Mouse (Mus musculus): Measurements from ENCODE around the gene BC034090.
"Not testable (repeated sequence)": the region's sequence is repeated elsewhere in the genome, so short reads cannot be mapped to it uniquely, and the experiment has no call there.

Gene BC034090

GRCm38 (mm10) chr1:155243797-155244770, at the start of gene BC034090:
Gene BC034090, minus strand, starts transcription at chr1:155244444.
- DNase-seq: peak; percentile 85

DNA sequence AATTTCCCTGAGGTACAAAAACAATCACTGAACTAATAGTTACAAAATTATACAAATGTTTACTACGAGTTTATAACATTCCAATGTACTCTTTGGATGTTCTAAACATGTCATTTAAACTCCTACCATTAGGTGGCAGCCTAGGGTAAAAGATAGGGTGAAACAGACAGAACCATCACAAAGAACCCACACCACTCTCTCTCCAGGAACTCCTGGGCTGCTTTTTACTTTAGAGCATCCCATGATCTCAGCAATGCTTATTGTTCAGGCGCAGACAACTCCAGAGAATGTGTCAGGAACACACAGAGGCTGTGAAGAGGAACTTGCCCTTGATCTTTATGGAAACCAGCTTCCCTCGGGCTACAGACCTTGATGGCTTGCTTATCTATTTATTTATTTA, 49.2 kb upstream of the BC034090 start:
- DNase-seq: peak; percentile 69

GRCm38 (mm10) chr1:155289411-155289810, 45.2 kb upstream of the BC034090 start:
- DNase-seq: no peak

DNA sequence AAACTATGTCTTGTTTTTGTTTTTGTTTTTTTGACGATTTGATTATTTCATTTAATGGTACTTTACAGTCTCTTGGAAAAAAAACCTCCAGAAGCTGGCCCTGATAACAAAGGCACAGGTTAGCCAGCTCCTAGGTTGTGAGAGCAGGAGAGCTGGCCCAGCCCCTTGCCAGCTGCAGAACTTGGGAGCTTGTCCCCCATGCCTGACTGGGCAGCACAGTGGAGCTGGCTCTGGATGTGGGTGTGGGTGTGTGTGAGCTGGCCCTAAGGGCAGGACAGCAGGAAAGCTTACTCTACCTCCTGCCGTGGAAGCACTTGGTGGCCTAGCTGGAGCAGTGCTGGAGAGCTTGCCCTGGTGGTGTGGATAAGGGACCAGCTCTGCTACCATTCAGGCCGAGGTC, 43.8 kb upstream of the BC034090 start:
- DNase-seq: peak; percentile 21

- no peak for DNase-seq
Measured at GRCm38 (mm10) chr1:155283808-155284207, 39.6 kb upstream of the BC034090 start.

DNA sequence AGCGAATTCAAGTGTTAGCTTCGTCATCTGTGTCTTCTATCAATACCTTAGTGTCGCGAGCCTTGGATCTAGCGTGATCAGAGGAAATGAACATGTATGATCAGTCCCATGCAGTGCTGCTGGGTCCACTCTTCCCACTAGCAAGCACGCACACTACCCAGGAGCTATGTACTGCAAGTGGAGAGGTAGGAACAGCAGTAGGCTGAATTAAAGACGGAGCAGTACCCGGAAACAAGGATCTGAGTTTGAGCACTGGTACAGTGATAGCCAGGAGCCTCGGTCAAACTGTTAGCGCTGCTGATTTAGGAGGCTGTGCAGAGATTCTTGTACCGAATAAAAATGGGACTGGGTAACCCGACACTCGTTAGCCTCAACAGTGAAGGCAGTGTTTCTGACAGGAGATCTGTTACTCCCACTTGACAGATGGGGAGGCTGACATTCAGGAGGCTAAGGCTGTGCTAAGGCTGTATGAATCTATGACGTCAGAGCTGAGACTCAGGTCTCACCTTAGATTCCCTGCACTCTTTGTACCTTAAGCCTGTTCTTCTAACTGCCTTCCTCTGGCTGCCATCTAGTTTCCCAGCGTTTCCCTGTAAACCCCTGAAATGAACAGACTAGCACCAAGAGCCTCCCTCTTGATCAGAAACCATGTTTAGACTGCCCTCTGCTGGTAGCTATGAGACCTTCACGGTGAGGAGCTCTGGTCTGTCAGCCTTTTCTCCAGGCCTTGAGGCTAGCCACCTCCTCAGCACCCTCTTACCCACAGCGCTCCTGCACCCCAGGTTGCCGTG, 37.0 kb upstream of the BC034090 start:
- DNase-seq: peak; percentile 85

DNA sequence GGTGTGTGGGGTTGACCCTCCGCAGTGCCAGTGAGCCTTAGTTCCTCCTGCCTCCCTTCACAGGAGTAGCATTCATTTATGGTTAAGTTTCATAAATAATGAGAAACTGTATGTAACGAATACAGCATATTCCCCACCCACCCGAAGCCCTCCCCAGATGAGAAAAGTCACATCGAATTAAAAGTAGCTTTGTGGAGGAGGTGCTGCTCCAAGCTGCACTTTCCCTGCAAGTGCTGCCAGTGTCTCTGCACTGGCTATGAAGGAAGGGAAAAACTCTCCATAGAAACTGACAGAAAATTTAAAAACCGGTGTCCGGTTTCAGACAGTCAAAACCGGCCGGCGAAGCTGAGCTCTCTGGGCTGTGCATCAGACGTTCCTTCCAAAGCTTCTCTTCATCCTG, 36.1 kb upstream of the BC034090 start:
- DNase-seq: no peak

DNA sequence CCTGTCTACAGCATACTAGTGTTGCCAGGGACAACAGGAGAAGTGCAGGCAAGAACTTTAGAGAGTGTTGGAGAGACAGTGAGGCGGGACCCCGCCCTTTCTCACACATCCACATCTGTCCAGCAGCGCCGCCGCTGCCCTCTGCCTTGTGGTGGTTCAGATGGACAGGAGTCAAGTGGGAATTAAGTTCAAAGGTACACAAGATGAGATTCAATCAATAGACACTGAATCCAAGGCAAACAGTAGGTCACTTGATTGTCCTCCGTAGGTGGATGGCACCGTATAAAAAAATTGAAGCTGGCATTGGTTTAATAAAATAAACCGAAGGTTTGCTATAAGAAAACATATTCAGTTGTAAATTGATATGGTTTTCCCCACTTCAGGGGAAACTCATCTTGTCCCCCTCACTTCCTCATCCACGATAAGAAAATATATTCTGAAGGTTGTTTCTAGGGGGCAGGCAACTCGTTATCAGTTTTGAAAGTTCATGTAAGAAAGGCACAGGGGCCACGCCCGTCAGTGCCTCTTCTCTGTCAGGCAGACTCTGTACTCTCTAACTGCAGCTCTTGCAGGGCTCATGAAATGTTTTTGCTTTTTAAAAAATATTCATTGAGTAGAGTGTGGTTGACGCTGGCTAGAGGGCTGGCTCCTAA, 32.3 kb upstream of the BC034090 start:
- no peak for DNase-seq

DNA sequence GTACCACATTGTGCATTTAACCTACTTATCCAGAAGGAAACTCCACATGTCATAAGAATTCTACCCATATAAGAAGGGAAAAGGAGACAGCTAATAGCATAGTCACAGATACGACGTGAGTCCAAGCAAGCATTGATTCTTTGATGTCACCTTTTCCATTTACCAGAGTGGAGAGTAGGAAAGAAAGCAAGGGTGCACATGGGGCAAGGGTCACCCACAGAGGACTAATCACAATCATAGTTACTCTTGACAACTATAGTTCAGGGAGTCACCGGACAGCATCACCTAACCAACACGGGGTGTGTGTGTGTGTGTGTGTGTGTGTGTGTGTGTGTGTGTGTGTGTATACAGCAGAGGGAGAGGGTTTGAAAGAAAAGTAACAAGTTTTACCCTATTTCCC, 31.5 kb upstream of the BC034090 start:
- DNase-seq: no peak

- DNase-seq: peak; percentile 85
Measured at GRCm38 (mm10) chr1:155274976-155275375, 30.7 kb upstream of the BC034090 start.

DNA sequence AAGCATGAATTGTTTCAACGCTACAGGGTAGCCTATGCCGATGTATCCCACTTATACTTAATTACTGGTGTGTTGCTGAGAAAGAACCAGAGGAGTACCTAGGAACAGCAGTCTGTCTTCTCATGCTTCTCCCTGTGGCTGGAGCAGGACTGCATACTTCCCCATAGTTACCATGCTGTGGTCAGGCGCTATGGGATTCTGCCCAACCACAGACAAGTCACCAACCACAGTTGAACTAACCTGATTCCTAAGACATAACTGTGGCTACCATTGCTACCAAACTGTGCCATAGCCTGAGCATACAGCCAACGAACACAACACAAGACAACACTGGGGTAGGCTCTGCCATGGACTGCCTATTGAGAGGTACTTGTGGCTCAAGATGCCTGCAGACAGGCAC, 28.7 kb upstream of the BC034090 start:
- DNase-seq: no peak

- DNase-seq: not testable (repeated sequence)
Measured at GRCm38 (mm10) chr1:155262496-155262895, 18.3 kb upstream of the BC034090 start.

DNA sequence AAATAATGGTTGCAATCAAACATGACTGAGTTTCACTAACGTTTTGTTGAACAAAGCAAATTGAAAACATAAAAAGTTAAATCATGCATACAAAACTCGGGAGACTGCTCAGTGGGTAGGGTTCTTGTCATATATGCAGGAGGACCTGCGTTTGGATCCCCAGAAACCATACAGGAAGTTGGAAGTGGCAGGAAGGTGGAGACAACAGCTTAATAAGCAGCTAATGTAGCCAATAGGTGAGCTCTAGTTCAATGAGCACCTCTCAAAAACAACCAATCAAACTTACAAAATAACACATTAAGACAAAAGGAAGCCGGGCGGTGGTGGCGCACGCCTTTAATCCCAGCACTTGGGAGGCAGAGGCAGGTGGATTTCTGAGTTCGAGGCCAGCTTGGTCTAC, 10.1 kb upstream of the BC034090 start:
- no peak for DNase-seq

DNA sequence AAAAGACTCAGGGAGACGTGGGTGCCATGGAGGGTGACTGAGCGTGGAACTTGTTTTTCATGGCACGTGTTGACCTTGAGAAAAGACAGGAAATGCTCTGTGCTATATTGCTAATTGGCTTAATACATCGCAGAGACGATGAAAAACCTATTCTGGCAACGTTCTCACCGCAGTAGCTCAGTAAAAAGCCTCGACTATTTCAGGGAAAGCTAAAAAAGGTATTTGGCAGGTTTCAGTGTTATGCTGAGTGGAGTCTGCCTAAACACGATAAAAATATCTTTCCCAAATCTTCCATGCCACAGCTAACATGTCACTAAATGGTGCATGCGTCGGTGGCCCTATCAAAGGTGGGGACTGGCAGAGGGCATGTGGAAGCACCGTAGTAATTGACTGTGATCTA, 8.9 kb upstream of the BC034090 start:
- DNase-seq: no peak

- peak; percentile 47 for DNase-seq
Measured at GRCm38 (mm10) chr1:155252631-155253121, 8.4 kb upstream of the BC034090 start.

GRCm38 (mm10) chr1:155251596-155251995, 7.4 kb upstream of the BC034090 start:
- no peak for DNase-seq

DNA sequence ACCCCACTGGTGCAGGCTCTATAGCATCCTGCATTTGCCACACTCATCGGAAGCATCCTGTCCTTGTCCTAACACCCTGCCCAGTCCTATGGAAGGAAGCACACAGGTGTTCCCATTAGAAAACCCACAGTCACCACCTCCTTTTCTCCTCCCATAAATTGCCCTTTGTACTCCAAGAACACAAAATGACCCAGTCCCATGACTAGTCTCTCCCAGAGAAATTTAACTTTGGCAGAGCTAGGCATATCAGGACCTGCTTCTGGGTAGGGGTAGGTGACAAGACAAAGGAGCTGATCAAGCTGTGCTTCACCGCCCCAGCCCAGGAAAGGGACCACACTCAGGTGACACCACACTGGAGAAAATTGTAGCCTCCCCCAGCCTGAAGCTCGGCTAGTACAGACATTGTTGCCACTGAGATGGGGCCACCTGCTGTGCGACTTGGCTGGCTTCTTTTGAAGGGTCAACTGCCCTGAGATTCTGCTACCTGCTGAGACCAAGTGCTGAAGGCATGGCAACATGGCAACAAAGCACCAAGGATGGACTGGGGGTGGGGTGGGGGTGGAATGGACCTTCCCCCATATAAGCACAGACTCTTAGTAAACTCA, 6.4 kb upstream of the BC034090 start:
- peak; percentile 51 for DNase-seq

DNA sequence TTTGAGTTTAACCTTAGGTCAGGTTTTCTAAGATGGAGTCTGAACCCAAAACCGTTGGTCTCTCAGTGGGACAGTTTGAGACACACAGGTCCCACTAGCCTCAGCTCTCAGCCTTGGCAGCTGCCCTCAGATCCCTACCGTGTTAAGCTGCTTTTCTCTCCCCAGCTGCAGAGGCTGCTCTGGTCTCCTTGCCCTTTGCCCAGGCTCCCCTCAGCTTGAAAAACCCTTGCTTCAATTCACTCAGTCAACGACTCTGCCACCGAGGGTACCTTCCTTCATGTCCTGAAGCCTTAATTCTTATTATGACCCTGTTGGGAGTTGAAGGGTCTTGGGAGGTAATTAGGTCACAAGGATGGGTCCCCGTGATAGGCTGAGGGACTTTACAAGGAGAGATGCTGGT, 5.7 kb upstream of the BC034090 start:
- DNase-seq: peak; percentile 57

- no peak for DNase-seq
Measured at GRCm38 (mm10) chr1:155248041-155248440, 3.8 kb upstream of the BC034090 start.

- peak; percentile 74 for DNase-seq
Measured at GRCm38 (mm10) chr1:155247441-155247840, 3.2 kb upstream of the BC034090 start.

DNA sequence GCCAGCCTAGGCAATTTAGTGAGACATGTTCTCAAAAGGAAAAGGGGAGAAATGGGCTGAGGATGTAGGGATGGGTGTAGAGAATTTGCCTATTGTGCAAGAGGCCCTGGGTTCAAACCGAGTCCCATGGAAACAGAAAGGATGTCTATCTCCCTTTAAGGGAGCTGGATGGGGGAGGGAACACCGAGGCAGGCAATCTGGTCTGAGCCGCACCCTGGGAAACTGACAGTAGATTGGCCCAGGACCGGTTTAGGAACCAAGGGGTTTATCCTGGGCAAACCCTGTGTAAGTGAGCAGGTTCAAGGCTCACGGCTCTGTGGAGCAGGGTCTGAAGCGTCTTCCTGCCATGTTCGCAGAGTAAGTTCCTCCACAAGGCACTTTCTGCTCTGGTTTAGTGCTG, 1.3 kb upstream of the BC034090 start:
- no peak for DNase-seq

- no peak for DNase-seq
Measured at GRCm38 (mm10) chr1:155244771-155245211, 547 bp upstream of the BC034090 start.

DNA sequence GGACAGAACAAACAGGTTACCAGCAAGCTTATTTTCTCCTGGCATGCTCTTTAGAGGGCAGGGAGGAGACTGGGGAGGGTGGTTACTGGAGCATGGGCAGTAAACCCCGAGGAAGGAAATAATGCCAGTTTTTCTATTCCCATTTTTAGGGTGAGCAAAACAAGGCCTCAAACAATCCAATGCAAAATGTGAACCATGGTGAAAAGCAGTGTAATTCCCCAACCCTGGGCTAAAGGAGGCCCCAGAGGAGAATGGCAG, 1.8 kb downstream of the BC034090 start:
- peak; percentile 34 for DNase-seq

Measured in kidney, postnatal 14 days (tissue).